9 mouse cellular contexts compared by ENCODE assay signal in genomic region chr13:9314099-9314712, GRCm38 (mm10). TPM values are rescaled to one million over a fixed set of nuclear protein-coding genes. Genes with fewer than 3 reads are reported as not detected.
DNase-seq lines count a peak whose midpoint lies in the region; ATAC-seq lines count a peak whose summit lies in the region.
"Had no signal": no experiment of that assay in that cellular context is flagged by ENCODE, and none has a peak within 500 bp of the region (broad histone marks: within the 10 kb centered on the region; RNA-seq: fewer than 3 reads in every experiment).

No protein-coding gene starts in this region.

- peak; percentile 6 for DNase-seq in gastrocnemius, postnatal 14 days
- DNase-seq in gastrocnemius, postnatal 36 days = no peak
- DNase-seq in NIH3T3 (ENCODE audit: low read depth) = peak; percentile 53
- peak; percentile 25 to 50 for DNase-seq in heart, adult 9 months (ENCODE audit: low spot score in 2 of 2)
- DNase-seq in kidney, postnatal 4 days = peak; percentile 31 to 54
- no peak for DNase-seq in gastrocnemius, postnatal 4 days (ENCODE audit: low spot score in 2 of 2)
- DNase-seq in thymus, postnatal 10 days (ENCODE audit: low spot score in 2 of 2) = no peak
- DNase-seq: thymus, adult 2 months had no signal

- intact Hi-C loops in gastrocnemius, postnatal 14 days (cut with DNase I; ENCODE audit: low total_unique reads) = no loop called here
- intact Hi-C loops in gastrocnemius, postnatal 36 days (cut with DNase I) = no loop called here

- ATAC-seq in CD4-positive, CD25-positive, alpha-beta regulatory T cell, adult 4 months = no peak

RNA-seq across cellular contexts. Expression of gene Dip2c, which starts 37.9 kb away (rescaled TPM):
- 10 to 100 TPM; 12.4 to 13.5 TPM for total RNA-seq in gastrocnemius, postnatal 14 days (2021)
- 10 to 100 TPM in 1 of 2 experiments, 1 to 10 TPM in 1; 9.9 to 11.4 TPM for total RNA-seq in gastrocnemius, postnatal 36 days (2021)
- total RNA-seq in gastrocnemius, postnatal 4 days (2021) = 10 to 100 TPM; 35.8 to 38.7 TPM
- polyA plus RNA-seq in CD4-positive, CD25-positive, alpha-beta regulatory T cell, adult 4 months (2017; shearing (Covaris generic)) = 1 to 10 TPM in 1 of 2 experiments, under 1 TPM in 1; 0.47 to 1.1 TPM

Comparison
In these comparisons a context has a peak if more than half of its experiments do, and no peak if none do; other contexts are left out.
1. DNase-seq: peak in gastrocnemius, postnatal 14 days (single experiment), NIH3T3 (single experiment), heart, adult 9 months (2 of 2) and kidney, postnatal 4 days (2 of 2); none in gastrocnemius, postnatal 36 days (0 of 2), gastrocnemius, postnatal 4 days (0 of 2) and thymus, postnatal 10 days (0 of 2).